Mouse (Mus musculus): ENCODE data around the gene Tstd1.
A peak's percentile ranks its signal among the peaks of the same experiment; 100 is the strongest.

The Tstd1 gene

DNA sequence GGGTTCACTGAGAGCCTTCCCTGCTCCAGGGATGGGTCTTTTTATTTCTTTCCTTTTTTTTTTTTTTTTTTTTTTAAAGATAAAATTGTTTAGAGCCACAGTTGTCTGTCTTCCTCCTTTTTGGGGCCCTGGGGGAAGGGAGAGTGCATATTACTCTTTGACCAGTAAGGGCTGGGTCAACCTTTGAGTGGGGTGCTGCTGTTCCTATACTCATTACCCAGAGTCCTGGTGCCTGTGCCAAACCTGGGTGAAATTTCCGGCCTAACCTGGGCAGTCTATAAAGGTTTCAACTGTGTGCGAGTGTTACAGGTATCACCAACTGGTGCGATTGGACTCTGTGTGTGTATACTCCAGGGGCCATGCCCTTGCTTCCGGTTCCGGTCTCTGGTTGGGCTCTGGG lies at the start of gene Tstd1:
Tstd1 (plus strand) TSS at position 213 of the 400 bp plus-strand sequence.
- DNase-seq (ENCODE audit: extremely low read depth, insufficient read length, low spot score): no peak

DNA sequence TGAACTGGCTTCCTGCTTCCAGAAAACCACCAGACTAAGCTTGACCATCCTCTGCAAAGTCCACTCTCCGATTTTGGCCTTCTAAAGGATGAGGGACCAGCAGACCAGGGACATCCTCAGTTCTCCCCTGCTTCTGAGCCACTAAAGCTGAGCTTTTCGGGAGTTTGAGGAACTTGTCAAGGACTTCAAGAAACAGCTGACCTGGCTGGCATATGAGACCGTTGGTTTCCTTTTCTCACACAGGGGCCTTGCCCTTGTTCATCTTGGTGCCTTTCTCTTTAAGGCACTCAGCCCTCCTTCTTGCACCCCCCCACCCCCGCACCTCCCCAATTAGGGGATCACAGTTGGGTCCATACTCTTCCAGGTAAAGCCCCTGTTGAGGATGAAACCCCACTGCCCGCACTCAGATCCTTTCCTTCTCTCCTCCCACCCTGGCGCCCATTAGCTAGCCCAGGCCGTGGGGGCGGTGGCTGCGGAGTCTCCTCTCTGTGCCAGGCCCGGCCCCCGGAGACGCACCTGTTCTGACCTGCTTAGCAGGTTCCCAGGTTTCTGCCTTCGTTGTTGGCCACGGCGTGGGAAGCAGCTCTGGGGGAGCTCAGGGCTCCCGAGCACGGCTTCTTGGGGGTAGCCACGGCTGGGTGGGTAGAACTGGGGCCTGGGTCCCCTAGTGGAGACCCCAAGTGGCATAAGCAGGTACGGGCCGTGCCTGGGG lies 48.7 kb upstream of the Tstd1 start, which contains the start of gene Nectin4:
Nectin4 (plus strand) TSS at position 255 of the 712 bp plus-strand sequence.
- DNase-seq (ENCODE audit: extremely low read depth, insufficient read length, low spot score): no peak

DNA sequence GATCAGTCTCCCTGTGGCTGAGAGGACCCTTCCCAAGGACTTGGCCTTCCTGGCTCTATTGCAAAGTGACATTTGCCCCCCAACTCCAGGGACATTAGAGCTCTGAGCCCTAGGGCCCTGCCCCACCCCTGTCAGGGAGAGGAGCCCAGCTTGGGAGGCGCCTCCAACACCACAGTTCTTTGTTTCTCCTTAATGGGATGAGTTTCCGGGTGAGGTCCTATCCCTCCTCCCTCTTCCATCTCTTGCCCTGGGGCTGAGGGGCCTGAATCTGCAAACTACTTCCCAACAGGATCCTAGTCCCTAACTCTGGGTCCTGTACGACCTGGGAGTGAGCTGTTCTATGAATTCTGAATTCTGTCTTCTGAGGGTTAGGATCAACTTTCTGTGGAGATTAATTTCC lies 45.8 kb upstream of the Tstd1 start:
- no peak for DNase-seq (ENCODE audit: extremely low read depth, insufficient read length, low spot score)

DNA sequence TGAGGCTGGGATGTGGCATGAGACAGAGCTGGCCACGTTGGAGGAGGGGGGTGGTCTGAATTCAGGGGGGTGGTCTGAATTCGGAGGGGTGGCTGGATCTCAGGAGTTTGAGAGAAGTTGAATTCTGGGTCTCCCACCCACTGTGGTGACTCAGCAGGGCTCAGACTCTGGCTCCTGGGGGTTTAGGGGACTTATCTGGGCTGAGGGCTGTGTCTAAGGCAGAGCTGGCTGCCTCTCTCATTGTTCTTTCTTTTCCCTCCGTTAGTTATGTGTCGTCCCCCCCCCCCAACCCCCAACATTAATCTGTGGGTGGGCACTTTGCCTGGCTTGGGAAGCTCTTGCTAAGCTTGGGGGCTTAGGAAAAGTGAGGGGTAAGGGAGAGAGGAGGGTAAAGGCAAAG lies 44.7 kb upstream of the Tstd1 start:
- no peak for DNase-seq (ENCODE audit: extremely low read depth, insufficient read length, low spot score)

DNA sequence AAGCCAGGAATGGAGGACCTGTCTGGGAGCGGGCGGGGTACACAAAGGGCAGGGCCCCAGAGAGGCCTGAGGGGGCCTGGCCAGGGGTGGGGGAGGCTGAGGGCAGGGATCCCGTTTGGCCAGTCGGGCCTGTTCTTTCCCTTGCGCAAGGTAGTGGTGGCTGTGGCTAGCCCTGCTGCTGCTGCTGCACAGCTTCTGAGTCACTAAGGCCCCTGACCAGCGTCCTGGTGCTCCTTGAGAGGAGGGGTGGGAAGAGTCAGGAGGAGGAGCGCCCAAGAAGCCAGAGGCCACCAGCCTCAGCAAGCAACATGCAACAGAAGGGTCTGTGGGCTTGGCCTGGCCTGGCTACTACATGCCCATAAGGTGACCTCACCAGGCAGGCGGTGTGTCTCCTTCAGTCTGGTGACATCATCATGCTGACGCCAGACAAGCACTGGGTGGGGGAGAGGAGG lies 43.0 kb upstream of the Tstd1 start:
- peak; percentile 80 for DNase-seq (ENCODE audit: extremely low read depth, insufficient read length, low spot score)

DNA sequence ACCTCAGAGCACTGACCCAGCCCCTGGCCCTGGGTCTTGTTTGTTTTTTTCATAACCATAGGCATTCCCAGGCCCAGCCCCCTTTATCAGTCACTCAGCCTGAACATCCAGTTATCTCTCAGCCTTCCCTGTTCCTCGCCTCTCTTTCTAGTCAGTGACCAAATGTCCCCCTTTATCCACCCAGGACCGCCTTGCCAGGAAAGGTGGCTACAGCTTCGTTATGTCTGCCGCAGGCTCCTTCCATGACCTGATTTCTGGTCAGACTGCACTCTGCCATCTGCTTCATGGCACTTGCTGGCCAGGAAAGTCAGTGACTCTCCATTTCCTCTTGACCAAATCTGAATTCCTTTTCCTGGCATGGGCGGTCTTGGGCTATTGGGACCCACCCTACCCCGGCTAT lies 40.4 kb upstream of the Tstd1 start:
- DNase-seq (ENCODE audit: extremely low read depth, insufficient read length, low spot score): no peak

DNA sequence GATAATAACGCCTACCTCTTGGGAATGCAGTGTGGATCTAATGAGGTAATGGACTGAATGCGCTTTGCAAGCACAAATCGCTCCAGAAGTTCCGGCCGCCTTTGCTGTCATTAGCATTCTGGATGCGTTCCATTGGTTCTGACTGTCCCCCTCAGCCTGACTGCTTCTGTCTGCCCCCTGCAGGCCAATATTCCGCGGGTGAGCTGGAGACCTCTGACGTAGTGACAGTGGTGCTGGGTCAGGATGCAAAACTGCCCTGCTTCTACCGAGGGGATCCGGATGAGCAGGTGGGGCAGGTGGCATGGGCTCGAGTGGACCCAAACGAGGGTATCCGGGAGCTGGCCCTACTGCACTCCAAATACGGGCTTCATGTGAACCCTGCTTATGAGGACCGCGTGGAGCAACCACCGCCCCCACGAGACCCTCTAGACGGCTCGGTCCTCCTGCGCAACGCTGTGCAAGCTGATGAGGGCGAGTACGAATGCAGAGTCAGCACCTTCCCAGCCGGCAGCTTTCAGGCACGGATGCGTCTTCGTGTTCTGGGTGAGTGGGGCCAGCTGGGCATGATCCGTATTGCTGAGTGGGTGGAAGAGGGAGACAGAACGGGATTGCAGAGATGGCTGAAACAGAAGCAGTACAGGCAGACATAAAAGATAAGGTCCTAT lies 38.6 kb upstream of the Tstd1 start:
- DNase-seq (ENCODE audit: extremely low read depth, insufficient read length, low spot score): no peak

DNA sequence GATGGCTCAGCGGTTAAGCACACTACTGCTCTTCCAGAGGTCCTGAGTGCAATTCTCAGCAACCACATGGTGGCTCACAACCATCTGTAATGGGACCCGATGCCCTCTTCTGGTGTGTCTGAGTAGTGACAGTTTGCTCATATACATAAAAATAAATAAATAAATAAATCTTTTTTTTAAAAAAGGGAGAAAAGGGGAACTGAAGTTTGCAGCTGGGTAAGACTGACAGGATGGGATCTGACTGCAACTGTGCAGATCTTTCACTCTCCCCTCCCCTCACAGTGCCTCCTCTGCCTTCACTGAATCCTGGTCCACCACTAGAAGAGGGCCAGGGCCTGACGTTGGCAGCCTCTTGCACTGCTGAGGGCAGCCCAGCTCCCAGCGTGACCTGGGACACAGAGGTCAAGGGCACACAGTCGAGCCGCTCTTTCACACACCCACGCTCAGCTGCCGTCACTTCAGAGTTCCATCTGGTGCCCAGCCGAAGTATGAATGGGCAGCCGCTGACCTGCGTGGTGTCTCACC lies 36.5 kb upstream of the Tstd1 start:
- DNase-seq (ENCODE audit: extremely low read depth, insufficient read length, low spot score): no peak

DNA sequence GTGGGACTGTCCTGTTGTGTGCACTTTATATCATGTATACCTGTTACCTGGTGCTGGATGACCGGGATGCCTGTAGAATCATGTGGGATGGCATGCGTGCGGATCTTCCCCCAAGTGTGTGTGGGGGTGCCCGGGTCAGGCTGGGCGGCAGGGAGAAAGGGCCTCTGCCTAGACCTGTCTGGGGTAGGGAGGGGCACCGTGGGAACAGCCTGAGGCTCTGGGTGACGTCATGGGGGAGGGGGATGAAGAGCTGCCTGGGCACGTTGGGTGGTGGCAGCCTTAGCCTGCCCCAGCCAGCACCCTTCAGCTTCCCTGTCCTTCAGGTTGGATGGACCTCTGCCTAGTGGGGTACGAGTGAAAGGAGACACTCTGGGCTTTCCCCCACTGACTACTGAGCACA lies 34.3 kb upstream of the Tstd1 start:
- no peak for DNase-seq (ENCODE audit: extremely low read depth, insufficient read length, low spot score)

DNA sequence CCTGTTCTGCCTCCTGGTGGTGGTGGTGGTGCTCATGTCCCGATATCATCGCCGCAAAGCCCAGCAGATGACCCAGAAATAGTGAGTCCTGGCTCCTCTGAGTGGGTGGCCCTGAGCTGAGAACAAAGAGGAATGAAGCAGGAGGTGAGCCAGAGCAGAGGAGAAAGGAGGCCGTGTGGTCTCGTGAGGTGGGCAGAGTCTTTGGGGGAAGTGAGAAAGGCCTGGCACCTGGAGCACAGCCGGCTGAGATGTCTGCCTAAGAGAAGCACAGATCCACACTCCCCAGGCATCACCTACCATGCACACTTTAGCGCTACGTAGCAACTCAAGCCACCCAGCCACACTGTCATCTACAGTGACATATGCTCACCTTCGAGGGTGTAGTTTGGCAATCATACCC lies 33.5 kb upstream of the Tstd1 start:
- no peak for DNase-seq (ENCODE audit: extremely low read depth, insufficient read length, low spot score)

DNA sequence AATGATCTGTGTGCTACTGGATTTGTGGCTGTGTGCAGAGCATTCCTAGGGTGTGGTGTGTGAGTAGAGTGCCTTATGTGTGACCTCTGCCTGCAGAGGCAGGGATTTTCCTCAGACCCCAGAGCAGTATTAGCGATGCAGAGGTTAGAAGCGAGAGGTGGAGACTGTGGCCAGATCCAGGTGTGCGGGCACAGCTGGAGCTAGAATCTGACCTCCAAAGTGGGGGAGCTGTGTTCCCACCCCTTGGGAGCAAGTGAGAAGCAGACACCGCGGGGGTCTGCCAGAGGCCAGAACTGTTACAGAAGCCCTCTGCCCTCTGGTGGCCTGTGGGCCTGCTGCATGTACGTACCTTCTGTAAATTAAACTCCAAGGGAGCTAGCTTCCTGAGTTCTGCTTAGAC lies 31.6 kb upstream of the Tstd1 start:
- no peak for DNase-seq (ENCODE audit: extremely low read depth, insufficient read length, low spot score)

DNA sequence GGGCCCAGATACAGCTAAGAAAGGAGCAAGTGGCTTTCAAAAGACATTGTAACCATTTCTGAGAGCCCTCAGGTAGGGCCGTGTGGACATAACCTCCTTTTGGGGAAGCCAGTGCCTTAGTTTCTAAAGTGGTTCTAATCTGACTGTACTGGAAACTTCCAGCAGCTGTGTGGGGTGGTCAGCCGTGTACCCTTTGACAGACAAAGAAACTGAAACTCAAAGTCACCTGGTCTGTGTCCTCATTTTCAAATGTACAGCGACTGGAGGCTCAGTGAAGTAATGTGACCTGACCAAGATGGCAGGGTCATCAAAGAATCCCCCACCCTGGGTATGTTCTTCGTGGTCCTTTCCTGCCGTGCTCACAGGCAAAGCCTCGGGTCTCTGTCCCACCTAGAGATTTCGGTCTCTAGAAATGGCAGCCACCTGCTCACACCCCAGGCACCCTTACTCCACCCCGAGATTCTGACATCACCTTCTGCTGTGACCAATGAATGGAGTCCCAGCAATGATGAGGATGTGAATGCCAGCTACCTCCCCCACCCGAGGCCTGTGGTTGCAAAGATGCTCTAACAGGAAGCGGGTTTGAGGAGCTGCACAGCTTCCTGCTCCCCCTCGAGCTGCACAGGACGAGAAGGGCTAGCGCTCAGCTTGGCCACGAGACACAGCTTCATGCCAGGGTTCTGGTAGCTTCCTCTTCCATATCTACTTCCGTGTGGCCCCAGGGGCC lies 30.1 kb upstream of the Tstd1 start, which contains the start of gene Arhgap30:
Arhgap30 (plus strand) TSS at position 579 of the 727 bp plus-strand sequence.
- no peak for DNase-seq (ENCODE audit: extremely low read depth, insufficient read length, low spot score)

DNA sequence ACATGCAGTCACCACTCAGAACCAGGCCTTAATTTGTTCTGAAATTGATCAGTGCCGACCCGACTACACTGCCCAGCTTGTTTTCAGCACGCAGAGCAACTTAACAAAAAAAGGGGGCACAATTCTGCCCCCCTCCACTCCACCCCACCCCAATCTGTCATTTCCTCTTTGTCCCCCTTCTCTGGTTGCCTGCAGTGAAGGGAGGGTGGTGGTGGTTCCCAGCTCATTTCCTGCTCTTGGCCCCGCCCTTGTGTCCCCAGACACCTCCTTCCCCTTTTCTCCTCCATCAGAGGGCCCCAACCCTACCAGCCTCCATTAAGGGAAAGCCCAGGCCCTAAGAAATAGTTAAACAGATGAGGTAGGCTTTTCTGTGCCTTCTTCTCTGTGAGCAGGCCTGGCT lies 28.6 kb upstream of the Tstd1 start:
- no peak for DNase-seq (ENCODE audit: extremely low read depth, insufficient read length, low spot score)

DNA sequence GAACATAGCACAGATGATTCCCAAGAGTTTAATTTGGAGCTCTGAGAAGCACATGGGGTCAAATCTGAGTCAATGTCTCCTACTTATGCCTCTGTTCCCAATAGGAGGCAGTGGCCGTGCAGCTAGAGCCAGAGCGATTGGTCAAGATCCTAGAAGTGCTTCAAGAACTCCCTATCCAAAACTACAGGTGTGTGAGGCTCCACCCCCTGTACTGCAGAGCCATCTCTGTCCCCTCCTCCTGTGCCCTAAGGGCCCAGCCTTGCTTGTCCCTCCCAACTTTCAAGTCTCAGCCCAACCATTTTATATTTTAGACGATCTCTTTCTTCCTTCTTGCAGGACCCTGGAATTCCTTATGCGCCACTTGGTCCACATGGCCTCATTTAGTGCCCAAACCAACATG lies 16.9 kb upstream of the Tstd1 start:
- DNase-seq (ENCODE audit: extremely low read depth, insufficient read length, low spot score): no peak

DNA sequence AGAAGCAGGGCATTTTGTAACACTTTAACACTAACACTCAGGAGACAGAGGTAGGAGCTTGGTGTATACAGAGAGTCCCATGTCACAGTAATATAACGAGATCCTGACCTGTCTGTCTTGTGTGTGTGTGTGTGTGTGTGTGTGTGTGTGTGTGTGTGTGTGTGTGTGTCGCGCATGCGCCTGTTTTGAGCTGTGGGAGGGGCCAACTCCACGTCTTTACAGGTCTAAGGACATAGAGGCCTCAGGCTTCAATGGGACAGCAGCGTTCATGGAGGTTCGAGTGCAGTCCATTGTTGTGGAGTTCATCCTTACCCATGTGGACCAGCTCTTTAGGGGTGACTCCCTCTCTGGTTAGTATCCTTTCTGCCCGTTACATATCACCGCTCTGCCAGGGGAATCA lies 15.7 kb upstream of the Tstd1 start:
- no peak for DNase-seq (ENCODE audit: extremely low read depth, insufficient read length, low spot score)

DNA sequence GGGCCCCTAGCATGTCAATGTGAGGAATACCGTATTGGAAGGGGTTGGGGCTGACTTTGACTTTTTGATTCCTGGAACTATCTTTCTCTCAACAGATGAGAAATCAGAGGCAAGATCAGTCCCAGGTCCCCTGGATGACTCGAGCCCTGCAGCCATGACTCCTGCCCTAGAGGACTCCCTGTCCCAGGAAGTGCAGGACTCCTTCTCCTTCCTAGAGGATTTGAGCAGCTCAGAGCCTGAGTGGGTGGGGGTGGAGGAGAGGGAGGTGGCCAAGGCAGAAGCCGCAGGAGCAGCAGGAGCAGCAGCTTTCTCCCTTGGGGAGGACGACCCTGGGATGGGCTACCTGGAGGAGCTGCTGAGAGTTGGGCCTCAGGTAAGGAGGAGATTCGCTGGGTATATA lies 11.4 kb upstream of the Tstd1 start:
- DNase-seq (ENCODE audit: extremely low read depth, insufficient read length, low spot score): no peak

DNA sequence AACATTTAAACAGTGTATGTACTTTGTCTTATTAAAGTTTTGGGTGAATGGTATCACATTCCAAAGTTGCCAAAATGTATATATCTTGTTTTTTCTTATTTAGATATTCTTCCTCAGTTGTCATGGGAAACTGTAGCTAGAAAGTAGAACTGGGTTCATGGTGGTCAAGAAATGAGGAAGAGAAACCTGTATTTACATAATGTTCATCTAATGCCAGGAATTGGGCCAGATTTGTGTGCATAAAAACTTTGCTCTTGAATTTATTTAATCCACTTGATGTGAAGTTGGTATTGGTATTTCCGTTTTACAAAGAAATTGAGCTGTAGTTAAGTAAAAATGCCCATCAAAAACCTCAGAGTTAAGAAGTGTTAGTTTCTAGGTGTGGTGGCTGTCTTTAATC lies 8.4 kb upstream of the Tstd1 start:
- DNase-seq (ENCODE audit: extremely low read depth, insufficient read length, low spot score): no peak

DNA sequence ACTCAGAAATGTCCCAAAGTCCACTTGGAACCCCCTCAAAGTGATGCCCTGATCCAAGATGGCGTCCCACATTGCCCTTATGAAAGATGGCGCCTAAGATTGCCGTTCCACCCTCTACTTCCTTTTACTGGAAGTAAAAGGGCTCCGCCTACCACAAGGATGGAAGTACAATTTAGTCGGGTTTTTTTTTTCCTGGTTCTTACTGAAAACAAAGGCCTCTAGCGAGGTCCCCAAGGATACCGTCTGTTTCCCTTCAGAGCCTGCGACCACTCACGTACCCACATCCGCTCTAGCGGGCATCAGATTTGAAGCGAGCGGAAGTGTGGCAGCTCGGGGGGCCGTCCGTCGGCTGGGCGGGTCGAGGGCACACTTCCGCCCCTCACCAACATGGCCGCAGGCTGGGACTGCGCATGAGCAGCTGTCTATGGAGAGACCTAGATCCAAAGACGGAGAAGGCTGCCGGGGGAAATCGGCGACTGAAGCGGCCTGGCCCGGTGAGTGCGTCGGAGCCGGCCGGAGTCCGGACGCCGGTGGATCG lies 7.7 kb upstream of the Tstd1 start, which contains the start of gene Usf1:
Usf1 (plus strand) TSS at position 367 of the 538 bp plus-strand sequence.
- DNase-seq (ENCODE audit: extremely low read depth, insufficient read length, low spot score): peak; percentile 96

DNA sequence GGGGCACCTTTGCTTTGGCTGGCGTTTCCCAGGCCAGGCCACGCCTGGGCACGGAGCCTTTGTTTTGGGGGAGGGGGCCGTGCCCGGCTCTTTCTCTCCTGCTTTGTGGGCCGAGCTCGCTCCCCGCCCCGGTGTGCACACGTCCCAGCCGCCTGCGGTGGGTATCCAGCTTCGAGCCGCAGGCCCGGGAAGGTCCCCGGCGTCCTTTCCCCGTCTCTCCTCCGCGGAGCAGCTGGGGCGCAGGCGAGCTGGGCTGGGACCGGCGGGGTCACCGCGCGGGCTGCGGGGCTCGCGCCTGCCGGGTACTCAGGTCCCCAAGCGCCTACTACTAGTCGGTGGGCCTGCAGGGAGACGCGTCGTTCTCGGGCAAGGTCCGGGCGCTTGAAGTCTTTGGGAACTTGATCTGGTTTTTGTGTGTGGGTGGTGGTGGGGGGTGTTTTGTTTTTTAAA lies 7.2 kb upstream of the Tstd1 start:
- DNase-seq (ENCODE audit: extremely low read depth, insufficient read length, low spot score): no peak

DNA sequence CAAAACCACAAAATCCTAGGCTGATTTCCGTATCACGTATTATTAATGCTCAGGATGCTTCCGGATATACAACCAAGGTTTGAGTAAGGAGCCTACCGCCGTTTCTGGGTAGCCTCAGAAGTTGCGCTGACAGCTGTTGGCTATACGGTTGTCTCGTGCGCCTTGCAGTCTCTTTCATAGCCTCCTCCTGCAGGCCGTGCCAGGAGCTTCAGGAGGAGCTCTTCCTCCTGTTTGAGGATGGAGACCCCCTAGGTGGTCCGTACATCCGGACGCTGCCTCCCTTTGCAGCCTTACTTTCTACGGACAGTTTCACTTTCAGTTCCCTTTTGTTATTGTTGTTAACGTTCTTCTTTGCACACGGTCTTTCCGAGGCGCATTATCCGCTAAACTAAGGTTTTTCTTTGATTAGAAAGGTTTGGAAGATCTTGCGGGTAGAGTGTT lies 6.7 kb upstream of the Tstd1 start:
- peak; percentile 60 for DNase-seq (ENCODE audit: extremely low read depth, insufficient read length, low spot score)

DNA sequence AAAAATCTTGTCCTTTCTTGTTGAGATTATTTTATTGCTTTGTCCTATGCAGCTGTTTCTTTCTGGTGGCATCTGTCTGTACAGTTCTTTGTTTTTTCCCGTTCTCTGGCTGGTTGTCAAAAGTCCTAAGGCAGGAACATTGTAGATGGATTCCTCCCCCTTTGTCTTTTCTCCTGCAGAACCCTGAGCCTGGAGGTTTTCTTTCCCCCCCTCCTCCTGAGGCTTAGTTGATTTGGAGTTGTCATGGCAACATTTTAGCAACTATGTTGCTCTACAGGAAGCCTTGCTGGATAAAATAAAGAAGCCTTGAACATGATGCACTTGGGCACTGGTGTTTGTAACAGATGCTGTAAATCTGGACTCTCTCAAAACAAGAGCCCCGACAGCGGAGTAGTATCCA lies 6.2 kb upstream of the Tstd1 start:
- DNase-seq (ENCODE audit: extremely low read depth, insufficient read length, low spot score): no peak
